Comparison of ENCODE assay signal across 17 mouse cellular contexts in the genomic region with DNA sequence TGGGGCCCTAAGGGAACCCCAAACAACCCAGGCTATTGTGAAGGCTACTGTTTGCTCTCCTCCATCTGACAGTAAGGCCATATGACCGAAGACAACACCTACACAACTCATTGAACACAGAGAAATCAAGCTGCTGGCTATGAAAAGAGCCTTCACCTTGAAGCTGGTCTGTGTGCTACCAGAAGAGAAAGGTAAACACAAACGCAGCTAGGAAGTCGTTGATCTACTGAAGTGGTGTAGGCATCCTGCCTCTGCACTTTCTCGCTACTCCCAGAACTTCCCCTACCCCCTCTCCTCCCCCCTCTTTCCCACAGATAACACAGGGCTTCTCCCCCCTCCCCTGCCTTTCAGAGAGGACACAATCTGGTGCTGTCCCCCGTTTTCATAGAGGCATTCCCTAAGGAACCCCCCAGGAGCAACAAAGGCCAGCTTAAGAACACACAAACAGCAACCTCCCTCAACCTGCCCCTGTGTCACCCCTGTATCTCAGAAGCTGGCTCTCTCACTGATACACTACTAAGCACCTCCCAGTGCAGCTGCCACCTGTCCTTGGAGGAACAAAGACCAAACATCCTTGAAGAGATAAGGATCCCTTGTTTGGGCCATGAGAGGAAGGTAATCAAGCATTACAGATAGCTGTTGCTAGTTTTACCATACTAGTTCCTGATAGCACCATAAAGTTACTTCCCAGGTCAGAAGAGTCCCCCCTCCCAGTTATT.
"Had no signal": no experiment of that assay in that cellular context is flagged by ENCODE, and none has a peak within 500 bp of the region (broad histone marks: within the 10 kb centered on the region; RNA-seq: fewer than 3 reads in every experiment).

No protein-coding gene starts in this region.

- H3K9ac ChIP-seq: liver, embryonic 15.5 days; liver, postnatal 0 days; lung, embryonic 15.5 days; midbrain, embryonic 13.5 days; neural tube, embryonic 12.5 days had no signal

- H3K4me1 ChIP-seq: liver, embryonic 15.5 days; lung, embryonic 15.5 days; midbrain, embryonic 10.5 days; midbrain, embryonic 13.5 days; neural tube, embryonic 12.5 days had no signal

- H3K9me3 ChIP-seq: liver, embryonic 15.5 days; lung, embryonic 15.5 days; midbrain, embryonic 10.5 days; midbrain, embryonic 13.5 days; neural tube, embryonic 12.5 days had no signal

- H3K27me3 ChIP-seq: liver, embryonic 15.5 days; lung, embryonic 15.5 days; midbrain, embryonic 13.5 days; neural tube, embryonic 12.5 days had no signal

- H3K36me3 ChIP-seq: liver, embryonic 15.5 days; lung, embryonic 15.5 days; midbrain, embryonic 10.5 days; midbrain, embryonic 13.5 days; neural tube, embryonic 12.5 days had no signal

- ATAC-seq: liver, postnatal 0 days; lung, postnatal 0 days; midbrain, embryonic 13.5 days; midbrain, embryonic 16.5 days had no signal

- DNase-seq: liver, postnatal 0 days; lung, adult 2 months; lung, postnatal 14 days; lung, postnatal 4 days; right cerebral cortex, postnatal 14 days; spleen, adult 18-20 months; thymus, adult 18-20 months; thymus, postnatal 14 days; thymus, postnatal 36 days had no signal

- H3K4me3 ChIP-seq: liver, embryonic 15.5 days; lung, embryonic 15.5 days; midbrain, embryonic 10.5 days; midbrain, embryonic 13.5 days; myocyte; neural tube, embryonic 12.5 days had no signal

- H3K27ac ChIP-seq: liver, embryonic 15.5 days; lung, embryonic 15.5 days; midbrain, embryonic 10.5 days; midbrain, embryonic 13.5 days; neural tube, embryonic 12.5 days had no signal

- H3K4me2 ChIP-seq: liver, embryonic 15.5 days; lung, embryonic 15.5 days; midbrain, embryonic 13.5 days; neural tube, embryonic 12.5 days had no signal
